Mouse (Mus musculus) kidney, embryonic 14.5 days (tissue): Measurements from ENCODE around the gene Mfsd12. TPM values are rescaled to one million over a fixed set of nuclear protein-coding genes. Genes with fewer than 3 reads are reported as not detected.

Source experiments
- ATAC-seq: fragments of 200-750 bp; cut with Nextera tagmentation; 2 replicates; pipeline ENCODE4 v1.8.0; 2017; ENCODE audit warnings: moderate number of reproducible peaks, mild to moderate bottlenecking, moderate TSS enrichment, moderate library complexity; ENCODE audit not compliant: low FRiP score, low TSS enrichment
- H3K27ac ChIP-seq: fragments of 300-500 bp; sonication (generic); 2 replicates; pipeline ENCODE4 v1.5.1; 2014; ENCODE audit warnings: low read depth, mild to moderate bottlenecking, low read length, moderate library complexity, mixed read lengths
- H3K27me3 ChIP-seq: fragments of 300-500 bp; sonication (generic); 2 replicates; pipeline ENCODE4 v1.6.1; 2014; ENCODE audit warnings: mild to moderate bottlenecking, low read length; ENCODE audit not compliant: control insufficient read depth, insufficient read depth
- H3K36me3 ChIP-seq: fragments of 300-500 bp; sonication (generic); 2 replicates; pipeline ENCODE4 v1.6.1; 2014; ENCODE audit warnings: low read length, mixed read lengths; ENCODE audit not compliant: control insufficient read depth, insufficient read depth
- H3K4me1 ChIP-seq: fragments of 300-500 bp; sonication (generic); 2 replicates; pipeline ENCODE4 v1.6.1; 2014; ENCODE audit warnings: low read length, mixed read lengths; ENCODE audit not compliant: control insufficient read depth, insufficient read depth
- H3K4me2 ChIP-seq: fragments of 300-500 bp; sonication (generic); replicated peaks from 2 replicates; pipeline ENCODE4 v1.6.1; 2014; ENCODE audit warnings: low read depth, mild to moderate bottlenecking, low read length
- H3K4me3 ChIP-seq: fragments of 300-500 bp; sonication (generic); 2 replicates; pipeline ENCODE4 v1.5.1; 2014; ENCODE audit warnings: mild to moderate bottlenecking, low read length
- H3K9ac ChIP-seq: fragments of 300-500 bp; sonication (generic); 2 replicates; pipeline ENCODE4 v1.6.1; 2014; ENCODE audit warnings: low read depth, mild to moderate bottlenecking, low read length, moderate library complexity
- H3K9me3 ChIP-seq: fragments of 300-500 bp; sonication (generic); 2 replicates; pipeline ENCODE4 v1.6.1; 2016; ENCODE audit warnings: low read length; ENCODE audit not compliant: control insufficient read depth
- WGBS: fragments of 180-500 bp; shearing (Covaris S2); extraction: QIAGEN DNeasy Blood & Tissue Kit; methylation state at CpG from one replicate; pipeline ENCODE4 v1.1.7; 2014; 5-methylcytosine and 5-hydroxymethylcytosine counted together
- microRNA-seq: library from miRNA; unstranded; fragments of <30 nt; microRNA quantifications from one replicate; pipeline ENCODE4, GENCODE M21; 2016
- polyA plus RNA-seq: library from polyadenylated mRNA; unstranded; fragments of >200 nt; fragmentation: Nextera tagmentation; extraction: Ambion mirVana; gene quantifications from 2 replicates; pipeline ENCODE4 v1.2.1, GENCODE M21; 2014

Mfsd12 gene
- polyA plus RNA-seq, 1 experiment from 2014 or later: 4.1 TPM

DNA sequence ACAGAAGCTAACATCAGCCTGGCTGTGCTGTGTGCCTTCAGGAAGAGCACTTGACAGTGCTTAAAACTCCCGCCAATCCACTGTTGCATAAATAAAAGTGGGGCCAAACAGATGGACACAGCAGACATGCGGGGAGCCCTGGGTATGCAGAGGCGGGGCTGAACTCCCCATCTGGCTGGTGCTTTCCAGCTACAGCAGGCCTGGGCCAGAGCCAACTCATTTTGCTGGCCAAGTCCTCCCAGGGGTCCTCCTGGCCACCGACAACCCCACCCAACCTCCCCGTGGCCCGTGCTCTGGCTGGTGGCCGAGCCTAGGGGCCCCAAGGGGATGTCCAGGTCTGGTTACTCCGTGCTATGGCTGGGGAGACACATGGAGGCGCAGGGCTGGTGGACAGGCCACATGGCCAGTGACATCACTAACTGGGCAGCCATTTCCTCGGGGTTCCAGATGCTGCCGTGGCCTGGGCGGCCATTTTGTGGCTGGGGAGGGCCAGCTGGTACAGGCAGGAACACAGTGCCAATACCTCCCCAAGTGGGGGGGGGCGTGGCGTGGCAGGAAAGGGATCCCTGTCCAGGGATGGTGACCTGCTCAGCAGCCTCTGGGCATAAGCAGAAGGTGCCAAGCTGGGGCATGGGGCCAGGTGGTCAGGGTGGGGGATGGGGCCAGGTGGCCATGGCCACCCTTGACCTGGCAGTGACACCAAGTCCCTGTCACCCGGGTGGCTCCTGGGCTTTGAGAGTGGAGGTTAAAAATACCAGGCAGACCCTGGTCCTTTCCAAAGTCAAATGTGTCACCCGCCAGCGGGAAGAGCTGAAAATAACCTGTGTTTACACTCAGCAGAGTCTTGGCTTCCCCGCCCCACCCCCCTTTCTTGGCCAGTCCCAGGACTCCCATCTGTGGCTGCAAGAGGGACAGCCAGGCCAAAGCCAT is 54.4 kb downstream of the Mfsd12 start:
- Histone ChIP-seq H3K9ac (no peak overlapping the region), H3K27ac (peak overlapping the region; percentile 65), H3K4me2 (no peak overlapping the region), H3K9me3 (no peaks in the 10 kb centered on the region), H3K4me1 (peaks cover 96% of the 10 kb centered on the region), H3K4me3 (no peak overlapping the region), H3K27me3 (no peaks in the 10 kb centered on the region), H3K36me3 (peaks cover 10% of the 10 kb centered on the region; the same call in 1 of the 2 replicates)
- 63% methylated on average over 18 of the region's 18 CpGs for WGBS
- no peak for ATAC-seq

DNA sequence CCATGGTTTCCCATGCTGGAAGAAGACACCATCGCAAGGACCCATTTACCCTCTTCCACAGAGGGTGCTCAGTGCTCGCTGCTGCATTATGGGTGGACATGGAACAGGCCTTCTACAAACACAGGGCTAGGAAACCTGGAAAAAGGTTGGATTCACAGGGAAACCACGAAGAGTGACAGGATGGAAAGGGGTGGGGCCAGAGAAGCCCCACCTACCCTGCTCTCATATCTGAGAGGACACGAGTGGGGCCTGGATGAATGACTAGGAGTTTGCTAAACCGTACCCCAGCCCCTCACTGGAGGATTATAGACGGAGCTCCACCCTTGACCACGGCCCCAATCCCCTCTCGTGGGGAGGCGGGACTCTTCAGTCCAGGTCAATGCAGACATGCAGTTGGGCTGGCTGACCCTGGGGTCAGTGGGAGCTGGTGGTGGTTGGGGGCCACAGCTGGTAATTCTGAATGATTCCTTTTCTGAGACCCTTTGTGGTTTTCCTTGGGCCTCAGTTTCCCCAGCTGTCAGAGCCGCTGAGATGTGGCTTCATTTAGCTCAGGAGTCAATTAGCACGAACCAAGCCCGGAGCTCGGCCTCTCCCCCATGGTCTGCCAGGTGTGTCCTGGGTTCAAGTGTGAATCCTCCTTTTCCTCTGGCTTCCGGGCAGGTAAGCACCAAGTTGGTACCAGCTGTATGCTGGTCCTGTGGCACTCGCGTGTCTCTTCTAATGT is 55.5 kb downstream of the Mfsd12 start:
- H3K36me3 ChIP-seq: peaks cover 5% of the 10 kb centered on the region; the same call in 1 of the 2 replicates
- H3K4me3 ChIP-seq: no peak overlapping the region
- peak overlapping the region; percentile 65; the same call in 1 of the 2 replicates for H3K27ac ChIP-seq
- no peaks in the 10 kb centered on the region for H3K27me3 ChIP-seq
- H3K4me2 ChIP-seq: no peak overlapping the region
- no peak overlapping the region for H3K9ac ChIP-seq
- no peak for ATAC-seq
- H3K4me1 ChIP-seq: peaks cover 96% of the 10 kb centered on the region
- no peaks in the 10 kb centered on the region for H3K9me3 ChIP-seq
- 74% methylated on average over 16 of the region's 16 CpGs for WGBS

DNA sequence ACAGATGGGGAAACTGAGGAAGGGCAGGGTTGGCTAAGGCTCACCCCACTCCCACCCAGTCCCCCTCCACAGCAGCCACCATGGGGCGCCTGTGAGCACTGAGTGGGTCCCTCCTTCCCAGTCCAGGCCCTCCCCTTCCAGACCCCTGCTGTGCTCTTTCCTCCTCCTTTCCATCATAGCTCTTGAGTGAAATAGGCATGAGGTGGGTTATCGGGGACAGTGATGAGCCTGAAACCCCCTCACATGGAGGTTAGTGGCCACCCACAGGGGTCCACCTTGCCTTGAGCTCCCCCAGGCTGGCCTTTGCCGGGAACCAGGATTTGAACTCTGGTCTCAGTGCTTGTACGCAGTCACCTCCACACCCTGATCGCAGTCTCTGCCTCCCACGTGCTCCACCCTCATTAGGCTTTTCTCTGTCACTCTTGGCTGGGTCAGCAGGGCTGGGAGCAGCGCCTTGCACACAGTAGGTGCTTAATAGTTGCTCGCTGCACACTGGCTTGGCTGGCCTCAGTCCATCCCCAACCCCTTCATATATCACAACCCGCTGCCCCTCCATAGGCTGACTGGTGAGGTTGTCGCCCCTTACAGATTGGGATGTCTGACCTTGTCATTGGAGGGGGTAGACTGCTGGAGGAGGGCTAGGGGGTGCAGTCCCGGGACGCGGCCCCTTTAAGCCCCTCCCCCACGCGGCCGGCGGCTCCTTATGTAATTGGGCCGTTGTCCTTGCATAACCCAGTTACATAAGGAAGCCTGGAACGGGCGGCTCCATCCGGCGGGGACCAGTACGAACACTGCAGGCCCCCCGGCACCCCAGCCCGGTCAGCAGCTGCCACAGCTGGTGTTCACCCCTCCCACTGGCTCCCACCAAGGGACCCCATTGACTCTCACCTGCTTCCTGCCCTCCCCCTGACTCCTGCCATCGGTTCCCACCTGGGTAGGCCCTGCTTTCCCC is 56.3 kb downstream of the Mfsd12 start:
- Histone ChIP-seq H3K9ac (peak overlapping the region; percentile 45), H3K4me1 (peaks cover 89% of the 10 kb centered on the region), H3K4me3 (peak overlapping the region; percentile 14; the same call in 1 of the 2 replicates), H3K9me3 (no peaks in the 10 kb centered on the region), H3K27ac (peak overlapping the region; percentile 42; the same call in 1 of the 2 replicates), H3K4me2 (peak overlapping the region; percentile 36), H3K36me3 (peaks cover 2% of the 10 kb centered on the region; the same call in 1 of the 2 replicates), H3K27me3 (no peaks in the 10 kb centered on the region)
- WGBS: 28% methylated on average over 26 of the region's 26 CpGs
- ATAC-seq: 0 out of 2 replicates have a peak, but pooled peaks have one; percentile 1

DNA sequence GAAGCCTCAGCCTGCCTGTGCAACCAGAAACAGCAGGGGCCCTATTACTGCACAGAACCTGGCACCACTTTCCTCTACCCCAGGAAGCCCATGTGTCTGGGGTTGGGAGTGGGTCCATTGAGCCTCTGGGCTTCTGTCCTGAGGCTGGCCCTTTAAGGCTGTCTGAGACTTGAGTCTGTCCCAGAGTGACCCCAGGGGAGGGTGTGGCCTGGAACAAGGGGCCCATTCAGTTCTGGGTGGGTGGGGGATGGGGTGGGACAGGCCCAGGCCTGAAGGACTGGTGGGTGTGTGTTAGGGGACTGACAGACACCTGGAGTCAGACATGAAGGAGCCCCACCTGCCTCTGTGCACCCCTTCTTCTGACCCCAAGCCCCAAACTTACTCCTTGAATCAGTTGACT is 57.4 kb downstream of the Mfsd12 start:
- H3K36me3 ChIP-seq: peaks cover 4% of the 10 kb centered on the region; the same call in 1 of the 2 replicates
- H3K9me3 ChIP-seq: no peaks in the 10 kb centered on the region
- no peak overlapping the region for H3K9ac ChIP-seq
- H3K27ac ChIP-seq: peak overlapping the region; percentile 42; the same call in 1 of the 2 replicates
- no peak overlapping the region for H3K4me2 ChIP-seq
- no peak overlapping the region for H3K4me3 ChIP-seq
- H3K27me3 ChIP-seq: no peaks in the 10 kb centered on the region
- peaks cover 80% of the 10 kb centered on the region for H3K4me1 ChIP-seq
- ATAC-seq: no peak

- no peak for ATAC-seq
These were observed 57.9 kb downstream of the Mfsd12 start for GRCm38 (mm10) chr10:81415146-81415545.

More at GRCm38 (mm10) chr10:81415146-81415545, 57.9 kb downstream of the Mfsd12 start:
- Histone ChIP-seq H3K4me2 (no peak overlapping the region), H3K27me3 (no peaks in the 10 kb centered on the region), H3K4me1 (peaks cover 75% of the 10 kb centered on the region), H3K9ac (no peak overlapping the region), H3K36me3 (peaks cover 8% of the 10 kb centered on the region; the same call in 1 of the 2 replicates), H3K9me3 (no peaks in the 10 kb centered on the region), H3K4me3 (no peak overlapping the region), H3K27ac (no peak overlapping the region)
- 81% methylated on average over 5 of the region's 5 CpGs for WGBS

Small RNA genes within 50 kb of the gene (microRNA-seq; reads per million reads assigned to microRNA genes)
- not detected for gene Mir6913

Other genes with a start within 250 kb of the Mfsd12 start
- 16.1 and 18.1 TPM in 2 replicates for gene Zbtb7a, start 222.3 kb upstream of the Mfsd12 start, polyA plus RNA-seq
- 45.3 and 48.4 TPM in 2 replicates for gene Pias4, start 189.6 kb upstream of the Mfsd12 start, polyA plus RNA-seq
- gene Eef2, start 180.9 kb upstream of the Mfsd12 start, polyA plus RNA-seq: 465 and 473 TPM in 2 replicates
- 45.7 and 58.0 TPM in 2 replicates for gene Dapk3, start 174.5 kb upstream of the Mfsd12 start, polyA plus RNA-seq
- gene 4930442H23Rik, start 173.6 kb upstream of the Mfsd12 start, polyA plus RNA-seq: not detected in 2 replicates
- gene Nmrk2, start 155.4 kb upstream of the Mfsd12 start, polyA plus RNA-seq: not detected in 2 replicates
- 0.19 and 0.23 TPM in 2 replicates for gene Atcay, start 126.7 kb upstream of the Mfsd12 start, polyA plus RNA-seq
- 4.5 and 4.7 TPM in 2 replicates for gene Zfr2, start 124.3 kb upstream of the Mfsd12 start, polyA plus RNA-seq
- 5.4 and 7.0 TPM in 2 replicates for gene Matk, start 104.6 kb upstream of the Mfsd12 start, polyA plus RNA-seq
- 240 and 276 TPM in 2 replicates for gene Mrpl54, start 90.6 kb upstream of the Mfsd12 start, polyA plus RNA-seq
- gene Apba3, start 90.5 kb upstream of the Mfsd12 start, polyA plus RNA-seq: 51.4 and 52.7 TPM in 2 replicates
- gene Tjp3, start 65.9 kb upstream of the Mfsd12 start, polyA plus RNA-seq: 7.6 and 11.6 TPM in 2 replicates
- gene Pip5k1c, start 64.5 kb upstream of the Mfsd12 start, polyA plus RNA-seq: 25.4 and 60.7 TPM in 2 replicates
- gene Cactin, start 36.4 kb upstream of the Mfsd12 start, polyA plus RNA-seq: 21.4 and 29.6 TPM in 2 replicates
- gene Tbxa2r, start 28.8 kb upstream of the Mfsd12 start, polyA plus RNA-seq: 8.7 and 10.1 TPM in 2 replicates
- gene Gipc3, start 14.2 kb upstream of the Mfsd12 start, polyA plus RNA-seq: 0.05 and 0.07 TPM in 2 replicates
- 115 and 119 TPM in 2 replicates for gene Hmg20b, start 7.0 kb upstream of the Mfsd12 start, polyA plus RNA-seq
- 0.14 and 0.30 TPM in 2 replicates for gene 4930404N11Rik, start 8.3 kb downstream of the Mfsd12 start, polyA plus RNA-seq
- 101 and 108 TPM in 2 replicates for gene Fzr1, start 21.0 kb downstream of the Mfsd12 start, polyA plus RNA-seq
- gene Dohh, start 26.9 kb downstream of the Mfsd12 start, polyA plus RNA-seq: 59.2 and 73.9 TPM in 2 replicates
- gene Gm48551, start 27.0 kb downstream of the Mfsd12 start, polyA plus RNA-seq: 3.5 and 3.8 TPM in 2 replicates
- 0.61 and 1.5 TPM in 2 replicates for gene Gm48552, start 31.5 kb downstream of the Mfsd12 start, polyA plus RNA-seq
- gene Smim24, start 35.6 kb downstream of the Mfsd12 start, polyA plus RNA-seq: 14.9 and 16.4 TPM in 2 replicates
- 47.3 and 59.0 TPM in 2 replicates for gene Nfic, start 98.1 kb downstream of the Mfsd12 start, polyA plus RNA-seq
- gene Celf5, start 125.2 kb downstream of the Mfsd12 start, polyA plus RNA-seq: 0.28 and 0.36 TPM in 2 replicates
- 59.1 and 76.6 TPM in 2 replicates for gene Ncln, start 138.9 kb downstream of the Mfsd12 start, polyA plus RNA-seq
- gene S1pr4, start 142.6 kb downstream of the Mfsd12 start, polyA plus RNA-seq: 0.41 and 0.54 TPM in 2 replicates
- gene Gna15, start 166.7 kb downstream of the Mfsd12 start, polyA plus RNA-seq: 0.23 and 0.60 TPM in 2 replicates
- 77.7 and 89.2 TPM in 2 replicates for gene Gna11, start 187.7 kb downstream of the Mfsd12 start, polyA plus RNA-seq
- gene Aes, start 202.0 kb downstream of the Mfsd12 start, polyA plus RNA-seq: 408 and 609 TPM in 2 replicates
- 29.3 and 30.4 TPM in 2 replicates for gene Tle2, start 217.1 kb downstream of the Mfsd12 start, polyA plus RNA-seq
- gene Tle6, start 243.6 kb downstream of the Mfsd12 start, polyA plus RNA-seq: 12.6 and 15.5 TPM in 2 replicates
- gene BC025920, start 248.8 kb downstream of the Mfsd12 start, polyA plus RNA-seq: 0.84 and 0.86 TPM in 2 replicates